Mouse (Mus musculus): ENCODE measurements around the gene Stard9. TPM values are rescaled to one million over a fixed set of nuclear protein-coding genes. Genes with fewer than 3 reads are reported as not detected.

Gene Stard9
- polyA plus RNA-seq, 1 experiment from 2014 or later: 14.1 TPM

DNA sequence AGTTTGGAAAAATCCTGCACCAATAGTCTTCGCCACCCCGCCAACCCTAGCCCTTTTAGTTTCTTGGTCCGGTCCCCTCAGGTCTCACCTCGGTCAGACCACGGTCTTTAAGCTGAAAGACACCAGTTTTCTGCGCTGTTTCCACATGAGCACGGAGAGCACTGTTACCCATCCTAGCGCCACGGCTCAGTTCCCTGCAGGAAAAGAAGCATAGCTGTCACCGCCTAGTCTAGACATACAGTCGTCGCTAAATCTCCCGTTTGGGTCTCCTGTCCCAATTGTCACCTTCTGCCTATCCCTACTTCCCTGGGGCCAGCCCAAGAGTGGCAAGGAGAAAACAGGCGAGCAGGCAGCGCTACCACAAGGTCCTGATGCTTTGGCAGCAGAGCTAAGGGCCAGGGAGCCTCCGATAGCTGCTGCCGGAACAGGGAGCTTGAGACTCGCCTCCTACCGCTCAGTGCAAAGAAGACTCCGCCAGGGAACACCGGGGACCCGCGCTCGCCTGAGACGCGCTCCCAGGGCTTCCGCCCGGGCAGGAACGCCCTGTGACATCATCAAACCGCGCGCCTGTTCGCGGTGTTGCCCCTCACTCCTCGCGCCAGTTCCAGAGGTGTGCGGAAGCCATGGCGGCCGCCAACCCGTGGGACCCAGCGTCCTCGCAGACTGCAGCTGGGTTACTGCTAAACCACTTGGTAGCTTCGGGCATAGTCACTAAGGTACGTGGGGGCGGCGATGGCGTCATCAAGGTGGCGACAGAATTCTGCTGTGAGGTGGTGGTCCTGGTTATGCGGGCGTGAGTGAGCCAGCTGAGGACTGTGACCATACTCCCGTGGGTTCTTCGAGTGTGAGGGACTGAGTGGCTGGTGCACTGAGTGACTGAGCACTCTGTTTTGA lies 19.8 kb upstream of the Stard9 start, which contains the start of the genes Haus2 and Lrrc57:
Gene Haus2, plus strand, starts transcription at position 554 of the 894 bp plus-strand sequence.
Gene Lrrc57, minus strand, starts transcription at position 691 of the 894 bp plus-strand sequence.
- Histone ChIP-seq H3K36me3 (ENCODE audit: insufficient read depth) (peaks cover 31% of the 10 kb centered on the region), H3K4me2 (peak within 1 kb of the TSS; percentile 93), H3K9ac (peak within 1 kb of the TSS; percentile 85), H3K27me3 (ENCODE audit: insufficient read depth, low read length) (no peaks in the 10 kb centered on the region), H3K27ac (ENCODE audit: low read depth) (peak within 1 kb of the TSS; percentile 94), H3K4me1 (ENCODE audit: insufficient read depth) (peaks cover 7% of the 10 kb centered on the region), H3K9me3 (ENCODE audit: low read depth, low read length) (no peaks in the 10 kb centered on the region), H3K4me3 (ENCODE audit: low read depth, low read length) (peak within 1 kb of the TSS; percentile 90)
- DNase-seq (peak; percentile 96), ATAC-seq (ENCODE audit: insufficient read depth) (peak; percentile 98)
- peak; percentile 38 for TF ChIP-seq CTCF (IDR thresholded peaks at IDR 0.05; ENCODE audit: low read depth)
- WGBS: under 1% methylated on average over 52 of the region's 52 CpGs

DNA sequence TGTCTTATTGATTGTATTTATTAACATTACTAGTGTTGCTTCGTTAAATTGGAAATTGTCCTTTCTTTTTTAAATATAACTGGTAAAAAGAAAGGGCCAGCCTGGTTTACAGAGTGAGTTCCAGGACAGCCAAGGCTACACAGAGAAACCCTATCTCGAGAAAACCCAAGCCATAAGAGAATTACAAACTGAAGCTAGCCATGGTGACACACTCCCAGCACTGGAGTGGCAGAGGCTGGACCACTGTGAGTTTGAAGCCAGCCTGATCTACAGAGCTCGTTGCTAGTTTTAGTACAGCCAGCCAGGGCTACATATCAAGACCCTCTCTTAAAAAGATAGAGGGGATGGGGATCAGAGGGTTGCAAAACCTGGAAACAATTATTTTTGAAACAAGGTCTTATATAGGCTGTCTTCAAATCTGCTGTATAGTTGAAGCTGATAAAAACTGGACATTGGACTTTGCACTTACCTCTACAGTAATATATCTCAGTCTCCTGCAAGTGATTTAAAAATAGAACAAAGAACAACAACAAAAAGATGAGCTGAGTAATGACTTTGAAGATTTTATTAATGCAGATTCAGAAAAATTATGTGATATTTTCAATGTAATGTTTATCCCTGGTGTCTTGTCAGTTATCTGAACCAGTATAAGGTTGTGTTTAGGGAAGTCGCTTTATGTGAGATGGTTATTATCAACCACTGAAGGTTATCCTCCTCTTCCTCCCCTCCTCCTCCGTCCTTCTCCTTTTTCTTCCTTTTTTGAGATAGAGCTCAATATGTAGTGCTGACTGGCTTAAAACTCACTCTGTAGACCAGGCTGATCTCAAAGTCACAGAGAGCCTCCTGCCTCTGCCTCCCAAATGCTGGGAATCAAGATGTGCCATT lies 12.4 kb upstream of the Stard9 start:
- WGBS: 88% methylated on average over 5 of the region's 5 CpGs
- Histone ChIP-seq H3K27me3 (ENCODE audit: insufficient read depth, low read length) (no peaks in the 10 kb centered on the region), H3K36me3 (ENCODE audit: insufficient read depth) (peaks cover 51% of the 10 kb centered on the region), H3K9me3 (ENCODE audit: low read depth, low read length) (no peaks in the 10 kb centered on the region), H3K4me2 (no peak overlapping the region), H3K4me3 (ENCODE audit: low read depth, low read length) (no peak overlapping the region), H3K4me1 (ENCODE audit: insufficient read depth) (no peaks in the 10 kb centered on the region), H3K9ac (no peak overlapping the region), H3K27ac (ENCODE audit: low read depth) (no peak overlapping the region)
- DNase-seq (no peak), ATAC-seq (ENCODE audit: insufficient read depth) (no peak)
- no peak for TF ChIP-seq CTCF (IDR thresholded peaks at IDR 0.05; ENCODE audit: low read depth)

DNA sequence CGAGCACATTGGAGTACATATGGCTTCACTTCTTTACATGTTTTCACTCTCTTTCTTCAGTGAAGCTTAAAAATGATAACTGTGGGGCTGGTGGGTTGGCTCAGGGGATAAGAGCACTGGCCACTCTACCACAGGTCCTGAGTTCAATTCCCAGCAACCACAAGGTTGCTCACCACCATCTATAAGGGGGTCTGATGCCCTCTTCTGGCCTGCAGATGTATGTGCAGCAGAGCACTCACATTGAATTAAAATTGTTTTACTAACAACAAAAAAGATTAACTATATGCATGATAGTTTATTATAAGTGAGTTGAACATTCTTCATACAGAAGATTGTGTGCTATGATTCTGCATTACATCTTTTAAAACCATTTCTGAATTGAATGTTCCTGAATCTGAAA lies 9.4 kb upstream of the Stard9 start:
- peaks cover 34% of the 10 kb centered on the region for H3K36me3 ChIP-seq (ENCODE audit: insufficient read depth)
- WGBS: 100% methylated on average over 1 of the region's 1 CpGs
- no peaks in the 10 kb centered on the region for H3K27me3 ChIP-seq (ENCODE audit: insufficient read depth, low read length)

DNA sequence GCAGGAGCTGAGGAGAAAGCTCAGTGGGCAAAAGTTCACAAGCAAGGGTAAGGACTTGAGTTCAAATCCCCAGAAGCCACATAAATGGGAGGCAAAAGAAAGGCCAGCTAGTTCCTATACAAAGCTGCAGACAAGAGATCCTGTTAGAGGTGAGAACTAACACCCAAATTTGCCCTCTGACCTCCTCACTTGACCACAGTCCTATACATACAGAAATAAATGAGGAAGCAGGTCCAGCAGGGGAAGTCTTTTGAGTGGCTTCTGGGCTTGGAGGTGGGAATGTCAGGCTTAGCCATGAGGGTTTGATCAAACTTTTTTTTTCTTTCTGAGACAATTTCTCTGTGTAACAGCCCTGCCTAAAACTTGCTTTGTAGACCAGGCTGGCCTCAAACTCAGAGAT lies 6.0 kb upstream of the Stard9 start:
- no peak for ATAC-seq (ENCODE audit: insufficient read depth)
- H3K4me3 ChIP-seq (ENCODE audit: low read depth, low read length): no peak overlapping the region
- H3K4me1 ChIP-seq (ENCODE audit: insufficient read depth): no peaks in the 10 kb centered on the region
- DNase-seq: no peak
- TF ChIP-seq CTCF (IDR thresholded peaks at IDR 0.05; ENCODE audit: low read depth): no peak
- H3K9me3 ChIP-seq (ENCODE audit: low read depth, low read length): no peaks in the 10 kb centered on the region
- H3K36me3 ChIP-seq (ENCODE audit: insufficient read depth): peaks cover 18% of the 10 kb centered on the region; the same call in 1 of the 2 replicates
- H3K4me2 ChIP-seq: no peak overlapping the region
- H3K27me3 ChIP-seq (ENCODE audit: insufficient read depth, low read length): no peaks in the 10 kb centered on the region
- no peak overlapping the region for H3K9ac ChIP-seq
- H3K27ac ChIP-seq (ENCODE audit: low read depth): no peak overlapping the region

More for the DNA sequence above, 9.4 kb upstream of the Stard9 start:
- Histone ChIP-seq H3K4me1 (ENCODE audit: insufficient read depth) (no peaks in the 10 kb centered on the region), H3K27ac (ENCODE audit: low read depth) (no peak overlapping the region), H3K9ac (no peak overlapping the region), H3K4me2 (no peak overlapping the region), H3K4me3 (ENCODE audit: low read depth, low read length) (no peak overlapping the region), H3K9me3 (ENCODE audit: low read depth, low read length) (no peaks in the 10 kb centered on the region)
- DNase-seq (no peak), ATAC-seq (ENCODE audit: insufficient read depth) (no peak)
- peak; percentile 39 for TF ChIP-seq CTCF (IDR thresholded peaks at IDR 0.05; ENCODE audit: low read depth)

DNA sequence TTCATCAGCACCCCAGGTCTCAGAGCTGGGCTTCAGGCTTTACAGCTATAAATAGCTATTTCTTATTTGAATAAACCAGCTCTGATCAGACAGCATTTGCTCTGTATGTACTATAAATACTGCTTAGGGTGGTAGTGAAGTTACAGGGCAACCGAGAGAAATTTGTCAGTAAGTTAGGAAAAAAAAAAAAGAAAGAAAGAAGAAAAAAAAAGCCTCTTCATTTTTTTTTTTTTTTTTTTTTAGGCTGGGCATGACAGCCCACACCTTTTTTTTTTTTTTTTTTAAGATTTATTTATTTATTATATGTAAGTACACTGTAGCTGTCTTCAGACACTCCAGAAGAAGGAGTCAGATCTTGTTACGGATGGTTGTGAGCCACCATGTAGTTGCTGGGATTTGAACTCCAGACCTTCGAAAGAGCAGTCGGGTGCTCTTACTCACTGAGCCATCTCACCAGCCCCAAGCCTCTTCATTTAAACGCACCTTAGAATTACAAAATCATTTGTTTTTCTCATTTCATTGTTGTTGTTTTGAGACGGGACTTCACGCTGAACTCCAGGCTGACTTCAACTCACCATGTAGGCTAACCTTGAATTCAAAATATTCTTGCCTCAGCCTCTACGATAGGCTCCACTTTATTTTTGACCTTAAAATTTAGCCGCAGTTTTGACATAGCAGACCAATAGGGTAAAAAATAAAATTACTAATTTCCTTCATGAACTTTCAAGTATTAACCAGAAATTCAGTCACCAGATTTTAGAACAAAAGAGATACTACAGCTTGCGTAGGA lies 650 bp upstream of the Stard9 start:
- DNase-seq (no peak), ATAC-seq (ENCODE audit: insufficient read depth) (peak; percentile 14)
- 0 out of 2 replicates have a peak, but pooled peaks cover 7% of the 10 kb centered on the region for H3K4me1 ChIP-seq (ENCODE audit: insufficient read depth)
- H3K27me3 ChIP-seq (ENCODE audit: insufficient read depth, low read length): no peaks in the 10 kb centered on the region
- H3K36me3 ChIP-seq (ENCODE audit: insufficient read depth): peaks cover 9% of the 10 kb centered on the region; the same call in 1 of the 2 replicates
- peak overlapping the region; percentile 34; the same call in 1 of the 2 replicates for H3K9ac ChIP-seq
- 22% methylated on average over 10 of the region's 10 CpGs for WGBS
- H3K4me2 ChIP-seq: peak overlapping the region; percentile 69
- TF ChIP-seq CTCF (IDR thresholded peaks at IDR 0.05; ENCODE audit: low read depth): no peak
- no peaks in the 10 kb centered on the region for H3K9me3 ChIP-seq (ENCODE audit: low read depth, low read length)
- H3K4me3 ChIP-seq (ENCODE audit: low read depth, low read length): peak overlapping the region; percentile 57
- peak overlapping the region; percentile 65 for H3K27ac ChIP-seq (ENCODE audit: low read depth)

DNA sequence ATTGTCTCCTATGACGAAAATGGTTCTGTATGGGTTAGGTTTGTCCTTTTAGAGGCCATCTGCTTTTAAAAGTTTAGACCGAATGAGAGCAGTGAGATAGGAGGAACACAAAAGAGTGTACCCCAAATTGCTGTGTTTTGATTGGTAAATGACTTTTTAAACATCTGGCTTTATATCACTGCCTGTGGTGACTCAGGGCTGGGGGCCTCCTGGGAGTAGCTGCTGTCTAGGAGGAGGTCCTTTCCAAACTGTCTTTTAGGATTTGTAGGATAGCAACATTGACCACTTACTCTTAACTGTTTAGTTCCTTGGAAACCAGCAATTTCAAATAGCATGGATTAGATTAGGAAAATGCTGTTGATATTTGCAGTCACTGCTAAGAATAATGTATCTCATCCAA lies 1.3 kb downstream of the Stard9 start:
- H3K36me3 ChIP-seq (ENCODE audit: insufficient read depth): peaks cover 20% of the 10 kb centered on the region; the same call in 1 of the 2 replicates
- 0 out of 2 replicates have a peak overlapping the region, but pooled peaks have one; percentile 57 for H3K4me3 ChIP-seq (ENCODE audit: low read depth, low read length)
- no peak for TF ChIP-seq CTCF (IDR thresholded peaks at IDR 0.05; ENCODE audit: low read depth)
- peak overlapping the region; percentile 69 for H3K4me2 ChIP-seq
- no peak overlapping the region for H3K27ac ChIP-seq (ENCODE audit: low read depth)
- H3K9me3 ChIP-seq (ENCODE audit: low read depth, low read length): no peaks in the 10 kb centered on the region
- no peak overlapping the region for H3K9ac ChIP-seq
- ATAC-seq (ENCODE audit: insufficient read depth) (no peak), DNase-seq (no peak)
- 75% methylated on average over 2 of the region's 2 CpGs for WGBS
- H3K27me3 ChIP-seq (ENCODE audit: insufficient read depth, low read length): no peaks in the 10 kb centered on the region
- 0 out of 2 replicates have a peak, but pooled peaks cover 7% of the 10 kb centered on the region for H3K4me1 ChIP-seq (ENCODE audit: insufficient read depth)
